Mouse (Mus musculus) G1E (cell line): ENCODE measurements at regions not wholly inside any gene's neighbourhood (a gene's known extent, or its start where the extent isn't known, plus 50 kb on each side); places are given as distances from the start of the nearest gene placed in this dataset.

ENCODE experiments used
- CTCF ChIP-seq: IDR thresholded peaks from 2 replicates; pipeline ENCODE4 v1.5.1; 2012; ENCODE audit warnings: low read depth, low read length, inconsistent platforms, mixed read lengths
- GATA1 ChIP-seq: IDR thresholded peaks from 2 replicates; pipeline ENCODE4 v1.6.1; 2012; ENCODE audit warnings: borderline replicate concordance, low read length, inconsistent platforms, mixed read lengths
- GATA2 ChIP-seq: IDR thresholded peaks from 2 replicates; pipeline ENCODE4 v1.6.1; 2012; ENCODE audit warnings: low read depth, low read length, inconsistent platforms, borderline replicate concordance
- POLR2AphosphoS5 ChIP-seq: IDR thresholded peaks from 2 replicates; pipeline ENCODE4 v1.6.1; 2012; ENCODE audit warnings: low read depth, low read length, inconsistent platforms; ENCODE audit not compliant: insufficient replicate concordance
- TAL1 ChIP-seq: conservative IDR thresholded peaks from 2 replicates; pipeline ENCODE4 v1.6.1; 2012; ENCODE audit warnings: low read depth, low read length, inconsistent platforms, mixed read lengths

- no peak for TF ChIP-seq CTCF
- no peak for TF ChIP-seq GATA1
- TF ChIP-seq POLR2AphosphoS5: no peak
- TF ChIP-seq TAL1: no peak
- TF ChIP-seq GATA2: no peak
Measured at GRCm38 (mm10) chr13:60011092-60011491, 166.1 kb downstream of the Gas1 start.
